In the genomic region with DNA sequence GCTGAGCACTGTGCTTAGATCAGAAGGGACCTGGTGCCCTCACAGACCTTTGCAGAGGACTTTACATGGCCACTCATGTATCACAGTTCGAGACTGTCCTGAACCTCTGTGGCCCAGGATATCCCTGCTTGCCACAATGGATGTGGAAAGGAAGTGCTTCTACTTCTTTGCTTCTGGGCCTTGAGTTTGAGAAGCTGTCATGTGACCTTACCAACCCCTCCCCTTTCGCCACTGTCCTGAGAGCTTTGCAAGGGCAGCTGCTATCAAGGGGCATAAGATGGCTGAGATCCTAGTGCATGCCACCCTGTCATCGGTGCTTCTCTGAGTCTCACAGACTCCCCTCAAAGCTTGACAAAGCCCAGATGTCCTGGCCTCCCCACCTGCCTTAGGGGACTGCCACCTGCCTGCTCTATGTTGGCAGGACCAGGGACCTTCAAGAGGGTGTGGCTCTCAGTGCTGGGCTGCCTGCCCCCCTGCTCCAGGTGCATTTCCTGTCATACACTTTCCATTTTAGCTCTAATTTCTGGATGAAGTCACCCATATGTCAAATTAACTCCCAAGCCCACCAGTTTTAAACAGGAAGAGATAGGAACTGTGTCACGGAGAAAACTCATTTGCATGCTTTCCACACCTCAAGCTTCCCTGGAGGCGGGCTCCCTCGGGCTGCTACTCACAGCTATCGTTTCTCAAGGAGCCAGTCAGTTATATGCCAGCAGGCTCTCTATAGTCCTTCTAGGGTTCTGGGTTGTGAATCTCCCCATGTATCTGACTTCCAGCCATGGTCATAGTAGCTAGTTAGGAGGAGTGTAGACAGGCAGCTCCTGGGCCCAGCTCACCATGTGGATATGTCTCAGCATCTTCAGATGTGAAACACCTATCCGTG, we compare ENCODE assay signal across 14 mouse cellular contexts.
DNase-seq lines count a peak whose midpoint lies in the region; ATAC-seq and TF ChIP-seq lines count a peak whose summit lies in the region.
"Had no signal": no experiment of that assay in that cellular context is flagged by ENCODE, and none has a peak within 500 bp of the region (broad histone marks: within the 10 kb centered on the region; RNA-seq: fewer than 3 reads in every experiment).

No protein-coding gene starts in this region.

- H3K9me3 ChIP-seq in forebrain, embryonic 16.5 days (ENCODE audit: control insufficient read depth, low read length), result no peaks in the 10 kb centered on the region
- no peaks in the 10 kb centered on the region for H3K9me3 ChIP-seq in neural tube, embryonic 14.5 days (ENCODE audit: control insufficient read depth, low read length)
- H3K9me3 ChIP-seq: embryonic facial prominence, embryonic 10.5 days; limb, embryonic 13.5 days had no signal

- peaks cover 20% of the 10 kb centered on the region for H3K4me1 ChIP-seq in forebrain, embryonic 16.5 days (replicated peaks; ENCODE audit: control insufficient read depth, insufficient read depth, low read length)
- H3K4me1 ChIP-seq in neural tube, embryonic 14.5 days (ENCODE audit: control insufficient read depth, insufficient read depth, low read length), result peaks cover 23% of the 10 kb centered on the region

- no peaks in the 10 kb centered on the region for H3K27me3 ChIP-seq in forebrain, embryonic 16.5 days (replicated peaks; ENCODE audit: control insufficient read depth, insufficient read depth, low read length)
- no peaks in the 10 kb centered on the region for H3K27me3 ChIP-seq in neural tube, embryonic 14.5 days (ENCODE audit: control insufficient read depth, insufficient read depth, low read length)
- H3K27me3 ChIP-seq: limb, embryonic 13.5 days had no signal

- ATAC-seq in forebrain, embryonic 16.5 days, result no peak
- ATAC-seq in neural tube, embryonic 14.5 days (ENCODE audit: low read depth), result no peak
- ATAC-seq: liver, postnatal 0 days had no signal

- no peaks in the 10 kb centered on the region for H3K36me3 ChIP-seq in forebrain, embryonic 16.5 days (ENCODE audit: control insufficient read depth, insufficient read depth)
- H3K36me3 ChIP-seq in neural tube, embryonic 14.5 days (ENCODE audit: control insufficient read depth, insufficient read depth, low read length), result no peaks in the 10 kb centered on the region
- H3K36me3 ChIP-seq: embryonic facial prominence, embryonic 10.5 days; limb, embryonic 13.5 days had no signal

- H3K4me2 ChIP-seq in forebrain, embryonic 16.5 days (ENCODE audit: low read length), result no peak overlapping the region
- H3K4me2 ChIP-seq in neural tube, embryonic 14.5 days (ENCODE audit: low read depth, low read length), result no peak overlapping the region
- H3K4me2 ChIP-seq: limb, embryonic 13.5 days had no signal

- no peak overlapping the region for H3K9ac ChIP-seq in forebrain, embryonic 16.5 days (replicated peaks; ENCODE audit: low read depth, low read length)
- no peak overlapping the region for H3K9ac ChIP-seq in neural tube, embryonic 14.5 days (replicated peaks; ENCODE audit: low read depth, low read length)
- H3K9ac ChIP-seq: limb, embryonic 13.5 days; liver, postnatal 0 days had no signal

- H3K27ac ChIP-seq in layer of hippocampus, adult 2 months, result peak overlapping the region; percentile 86
- peak overlapping the region; percentile 70 for H3K27ac ChIP-seq in forebrain, embryonic 16.5 days (ENCODE audit: low read length)
- H3K27ac ChIP-seq in neural tube, embryonic 14.5 days (ENCODE audit: low read depth, low read length), result 0 out of 2 replicates have a peak overlapping the region, but pooled peaks have one; percentile 31
- H3K27ac ChIP-seq: embryonic facial prominence, embryonic 10.5 days; limb, embryonic 13.5 days had no signal

- 61% methylated on average over 8 of the region's 8 CpGs for WGBS in forebrain, embryonic 16.5 days
- WGBS in neural tube, embryonic 14.5 days, result 59% methylated on average over 8 of the region's 8 CpGs

- no peak for TF ChIP-seq CTCF in layer of hippocampus, adult 2 months (conservative IDR thresholded peaks at IDR 0.05)

- DNase-seq in layer of hippocampus, adult 2 months (ENCODE audit: low spot score in 2 of 2), result no peak
- DNase-seq in layer of hippocampus, postnatal 14 days (ENCODE audit: low spot score in 2 of 2), result no peak
- DNase-seq in brain, adult 2 months (ENCODE audit: low read depth, low spot score), result peak; percentile 74
- no peak for DNase-seq in urinary bladder, postnatal 25 days (ENCODE audit: low spot score)
- no peak for DNase-seq in gastrocnemius, postnatal 36 days
- DNase-seq: cerebellum, adult 9-11 months; heart, postnatal 36 days; kidney, adult 18-20 months; liver, postnatal 0 days; thymus, postnatal 14 days had no signal

- intact Hi-C loops in gastrocnemius, postnatal 36 days (cut with DNase I), result no loop called here

- no peak overlapping the region for H3K4me3 ChIP-seq in layer of hippocampus, adult 2 months
- no peak overlapping the region for H3K4me3 ChIP-seq in forebrain, embryonic 16.5 days (replicated peaks; ENCODE audit: low read length)
- H3K4me3 ChIP-seq in neural tube, embryonic 14.5 days (ENCODE audit: low read depth, low read length), result no peak overlapping the region
- H3K4me3 ChIP-seq: embryonic facial prominence, embryonic 10.5 days; limb, embryonic 13.5 days had no signal

Comparison
In these comparisons a context has a peak if more than half of its experiments do, and no peak if none do; other contexts are left out.
1. H3K27ac ChIP-seq: peak in every context shown above with its lines; median percentile 86 in layer of hippocampus, adult 2 months; 70 in forebrain, embryonic 16.5 days; 31 in neural tube, embryonic 14.5 days.